Mouse (Mus musculus): Measurements from ENCODE around the gene Lrrc25. TPM values are rescaled to one million over a fixed set of nuclear protein-coding genes. Genes with fewer than 3 reads are reported as not detected.
A peak's percentile ranks its signal among the peaks of the same experiment; 100 is the strongest.

Lrrc25 gene
- total RNA-seq, 2 experiments from 2014 or later = 0.38 to 0.64 TPM

- peak; percentile 67 to 69 for DNase-seq
- intact Hi-C loops (cut with DNase I) = no loop called here
These were observed 17.7 kb upstream of the Lrrc25 start for GRCm38 (mm10) chr8:70598283-70598682.

GRCm38 (mm10) chr8:70598722-70599121 lies 17.2 kb upstream of the Lrrc25 start:
- no peak for DNase-seq
- intact Hi-C loops (cut with DNase I) = no loop called here

GRCm38 (mm10) chr8:70599507-70600290 lies 16.3 kb upstream of the Lrrc25 start:
- intact Hi-C loops (cut with DNase I) = no loop called here
- DNase-seq = no peak

- intact Hi-C loops (cut with DNase I) = no loop called here
- no peak for DNase-seq
These were observed 15.3 kb upstream of the Lrrc25 start for GRCm38 (mm10) chr8:70600473-70601270.

GRCm38 (mm10) chr8:70601271-70601649 lies 14.7 kb upstream of the Lrrc25 start:
- intact Hi-C loops (cut with DNase I) = no loop called here
- DNase-seq = peak; percentile 43 to 54

GRCm38 (mm10) chr8:70602139-70602811 lies 13.7 kb upstream of the Lrrc25 start:
- intact Hi-C loops (cut with DNase I) = no loop called here
- DNase-seq = no peak

- no peak for DNase-seq
- intact Hi-C loops (cut with DNase I) = no loop called here
These were observed 11.4 kb upstream of the Lrrc25 start for GRCm38 (mm10) chr8:70604558-70604957.

- intact Hi-C loops (cut with DNase I) = no loop called here
- DNase-seq = no peak
These were observed 9.8 kb upstream of the Lrrc25 start for GRCm38 (mm10) chr8:70605871-70606779.

GRCm38 (mm10) chr8:70606780-70607602 lies 9.0 kb upstream of the Lrrc25 start:
- intact Hi-C loops (cut with DNase I) = no loop called here
- DNase-seq = no peak

- intact Hi-C loops (cut with DNase I) = no loop called here
- DNase-seq = no peak
These were observed 8.4 kb upstream of the Lrrc25 start for GRCm38 (mm10) chr8:70607603-70607897.

GRCm38 (mm10) chr8:70607898-70608748 lies 7.8 kb upstream of the Lrrc25 start:
- DNase-seq = peak in 1 of 2 experiments; percentile 64
- intact Hi-C loops (cut with DNase I) = no loop called here

- DNase-seq = no peak
- intact Hi-C loops (cut with DNase I) = no loop called here
These were observed 7.1 kb upstream of the Lrrc25 start, which contains the start of gene Ssbp4 for GRCm38 (mm10) chr8:70608749-70609367. Ssbp4 (minus strand) TSS chr8:70608872.

GRCm38 (mm10) chr8:70609368-70609848 lies 6.5 kb upstream of the Lrrc25 start:
- DNase-seq = peak; percentile 84 to 88
- intact Hi-C loops (cut with DNase I) = no loop called here

- peak; percentile 79 to 92 for DNase-seq
- intact Hi-C loops (cut with DNase I) = no loop called here
These were observed 5.8 kb upstream of the Lrrc25 start for GRCm38 (mm10) chr8:70609849-70610795.

- intact Hi-C loops (cut with DNase I) = no loop called here
- DNase-seq = peak; percentile 85 to 89
These were observed 4.9 kb upstream of the Lrrc25 start for GRCm38 (mm10) chr8:70610796-70611771.

GRCm38 (mm10) chr8:70611849-70612248 lies 4.1 kb upstream of the Lrrc25 start:
- intact Hi-C loops (cut with DNase I) = no loop called here

More at GRCm38 (mm10) chr8:70611849-70612248, 4.1 kb upstream of the Lrrc25 start:
- DNase-seq = peak; percentile 84 to 91
